Mouse (Mus musculus) WW6 (cell line): ENCODE data around the gene Kbtbd12.

Experiments
- DNase-seq: peaks from one replicate; pipeline ENCODE4 v3.0.0-alpha.2; 2013; ENCODE audit warnings: low read depth, low spot score

Kbtbd12 gene

DNA sequence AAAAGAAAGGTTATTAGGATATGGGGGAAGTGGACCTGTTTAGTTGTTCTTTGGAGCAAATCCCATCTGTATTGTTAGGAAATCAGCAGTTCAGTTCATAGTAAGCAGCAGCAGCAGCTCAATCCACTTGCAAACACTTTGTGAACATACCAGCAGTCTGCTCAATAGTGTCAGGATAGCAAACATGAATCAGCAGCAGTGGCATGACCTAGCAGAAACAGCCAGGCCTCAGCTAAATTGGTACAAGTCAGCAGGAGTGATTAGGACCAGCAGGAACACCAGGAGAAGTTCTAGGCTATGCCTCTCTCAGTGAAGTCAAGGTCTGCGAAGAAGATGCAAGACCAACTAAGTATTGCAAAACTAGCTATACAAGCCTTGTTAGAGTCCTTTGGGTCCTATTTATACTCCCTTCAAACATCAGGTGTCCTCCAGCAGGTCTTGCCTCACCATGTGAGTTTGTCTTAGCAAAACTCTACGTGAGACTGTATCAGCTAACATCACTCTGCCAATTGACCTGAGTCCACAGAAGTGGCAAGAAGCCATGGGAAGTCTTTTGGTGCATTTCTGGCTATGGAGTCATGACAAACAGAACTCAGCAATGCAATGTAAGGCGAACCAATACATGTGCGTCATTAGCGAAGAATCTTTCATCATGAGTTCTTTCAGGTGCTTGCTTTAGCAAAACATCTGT is at the start of gene Kbtbd12:
Kbtbd12 (minus strand) TSS at position 340 of the 691 bp plus-strand sequence.
- no peak for DNase-seq

GRCm38 (mm10) chr6:88683380-88684053 is 45.8 kb upstream of the Kbtbd12 start:
- DNase-seq: no peak

DNA sequence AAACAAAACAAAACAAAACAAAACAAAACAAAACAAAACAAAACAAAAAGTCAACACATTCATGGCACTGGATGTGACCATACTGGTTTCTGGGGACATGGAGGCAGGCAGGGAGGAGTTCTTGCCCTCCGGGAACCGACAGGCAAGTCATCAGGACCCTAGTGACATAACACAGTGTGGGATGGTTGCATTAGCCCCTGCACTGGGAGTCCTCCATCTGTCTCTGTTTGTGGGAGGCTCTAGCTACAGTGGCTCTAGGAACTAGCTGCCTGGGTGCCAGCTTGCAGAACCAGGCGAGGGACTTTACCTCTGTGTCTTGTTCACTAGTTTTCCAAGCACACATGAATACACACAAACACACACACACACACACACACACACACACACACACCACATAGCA is 43.3 kb upstream of the Kbtbd12 start:
- DNase-seq: no peak

GRCm38 (mm10) chr6:88677738-88678137 is 40.0 kb upstream of the Kbtbd12 start:
- DNase-seq: no peak

- DNase-seq: no peak
Measured at GRCm38 (mm10) chr6:88676753-88677736, 39.3 kb upstream of the Kbtbd12 start.

DNA sequence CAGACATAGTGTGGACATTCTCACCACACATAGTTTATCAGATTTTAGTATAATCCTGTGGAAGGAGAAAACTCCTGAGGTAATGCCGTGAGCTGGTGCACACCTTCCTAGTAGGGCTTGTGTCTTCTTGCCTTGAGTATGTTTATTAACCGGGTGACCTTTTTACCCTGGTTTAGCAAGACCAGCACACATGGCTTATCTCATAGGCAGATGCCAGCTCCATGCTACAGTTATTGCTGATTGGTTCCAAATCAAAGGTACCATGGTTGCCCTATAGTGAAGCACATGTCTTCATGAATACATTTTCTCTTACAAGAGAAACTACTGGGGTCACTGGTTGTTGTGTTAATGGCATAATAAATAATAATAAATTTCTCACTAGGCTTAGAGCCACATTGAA is 38.1 kb upstream of the Kbtbd12 start:
- no peak for DNase-seq

DNA sequence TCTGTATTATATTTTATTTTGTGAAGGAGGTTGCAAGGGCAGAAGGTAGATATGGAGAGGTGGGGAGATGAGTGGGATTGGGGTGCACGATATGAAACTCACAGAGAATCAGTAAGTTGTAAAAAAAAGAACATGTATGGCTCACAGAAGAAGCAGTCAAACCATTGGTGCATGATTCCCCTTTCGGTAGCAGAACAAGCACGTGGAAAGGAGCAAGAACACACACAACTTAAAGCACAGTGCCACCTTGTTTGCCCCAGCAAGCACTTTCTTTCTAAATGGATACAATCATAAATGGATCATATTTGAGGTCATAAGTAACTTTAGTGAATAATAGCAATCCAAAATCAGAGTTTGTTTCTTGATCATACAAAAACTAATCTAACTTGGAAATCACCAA is 24.5 kb upstream of the Kbtbd12 start:
- no peak for DNase-seq

GRCm38 (mm10) chr6:88661696-88662095 is 23.9 kb upstream of the Kbtbd12 start:
- DNase-seq: no peak

DNA sequence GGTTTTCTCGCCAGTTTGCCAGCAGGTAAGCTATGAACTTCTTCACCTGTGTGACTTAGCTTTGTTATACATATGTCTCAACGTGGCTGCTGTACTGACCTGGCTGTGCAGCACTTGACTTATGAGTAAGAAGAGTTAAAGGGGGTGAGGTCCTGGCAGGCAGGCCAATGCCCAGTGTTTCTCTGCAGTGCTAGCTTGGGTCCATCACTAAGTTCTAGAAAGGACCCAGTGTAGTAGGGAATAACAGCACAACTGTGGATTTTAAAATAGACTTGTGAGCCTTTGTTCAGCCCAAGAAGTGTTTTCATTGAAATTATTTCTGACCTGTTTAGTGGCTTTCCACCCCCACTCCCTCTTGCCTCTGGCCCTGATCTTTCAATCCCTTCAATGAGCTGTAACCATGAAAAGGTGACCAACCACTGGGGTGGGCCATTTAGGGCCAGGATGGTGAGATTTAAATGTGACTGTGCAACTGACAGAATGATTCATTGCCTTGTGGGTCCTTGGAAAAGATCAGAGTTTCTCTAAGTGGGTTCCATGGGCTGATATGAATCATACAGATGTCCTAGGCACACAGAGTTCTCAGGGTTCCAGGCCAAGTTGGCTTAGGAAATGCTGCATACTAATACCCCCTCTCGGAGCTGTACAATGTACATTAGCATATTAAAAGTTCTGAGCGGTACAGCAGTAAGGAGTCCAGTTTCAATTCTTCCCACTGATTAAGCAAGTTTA is 10.0 kb upstream of the Kbtbd12 start:
- no peak for DNase-seq

- no peak for DNase-seq
Measured at GRCm38 (mm10) chr6:88644786-88645185, 7.0 kb upstream of the Kbtbd12 start.

GRCm38 (mm10) chr6:88641346-88641920 is 3.7 kb upstream of the Kbtbd12 start:
- no peak for DNase-seq

DNA sequence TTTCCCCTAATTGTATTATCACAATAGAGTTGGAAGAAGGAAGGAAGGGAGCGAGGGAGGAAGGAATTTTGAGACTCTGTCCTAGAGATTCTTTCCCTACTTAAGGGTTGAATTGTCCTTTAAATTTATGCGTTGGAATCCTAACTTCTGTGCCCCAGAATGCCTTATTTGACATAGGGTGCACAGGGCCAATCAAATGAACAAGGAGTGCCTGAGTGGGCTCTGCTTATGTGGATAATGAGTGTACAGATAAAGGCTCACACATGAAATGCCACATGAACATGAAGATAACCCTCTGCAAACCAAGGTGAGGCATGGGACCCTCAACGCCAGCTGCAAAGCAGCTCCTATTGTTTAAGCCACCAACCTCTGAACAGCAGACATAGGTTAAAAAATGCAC is 2.6 kb upstream of the Kbtbd12 start:
- no peak for DNase-seq

GRCm38 (mm10) chr6:88639921-88640320 is 2.2 kb upstream of the Kbtbd12 start:
- no peak for DNase-seq

GRCm38 (mm10) chr6:88639372-88639920 is 1.7 kb upstream of the Kbtbd12 start:
- DNase-seq: no peak

DNA sequence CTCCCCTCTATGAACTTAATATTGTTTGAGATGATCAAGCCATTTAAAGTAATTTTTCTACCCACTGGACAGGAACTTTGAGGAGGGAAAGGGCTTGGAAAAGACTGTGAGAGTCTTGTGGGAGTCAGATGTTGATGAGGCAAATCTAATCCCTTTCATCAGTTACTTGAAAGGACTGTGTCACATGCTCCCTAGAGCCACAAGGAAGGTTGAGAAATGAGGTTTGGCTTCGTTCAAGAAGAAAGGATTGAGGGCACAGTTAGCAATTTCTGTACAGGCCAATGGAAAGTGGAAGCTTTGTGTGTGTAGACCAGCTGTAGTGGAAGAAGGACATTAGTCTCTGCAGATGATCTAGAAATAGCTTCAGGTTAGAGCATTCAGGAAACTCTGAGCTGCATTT is 1.2 kb upstream of the Kbtbd12 start:
- DNase-seq: no peak

DNA sequence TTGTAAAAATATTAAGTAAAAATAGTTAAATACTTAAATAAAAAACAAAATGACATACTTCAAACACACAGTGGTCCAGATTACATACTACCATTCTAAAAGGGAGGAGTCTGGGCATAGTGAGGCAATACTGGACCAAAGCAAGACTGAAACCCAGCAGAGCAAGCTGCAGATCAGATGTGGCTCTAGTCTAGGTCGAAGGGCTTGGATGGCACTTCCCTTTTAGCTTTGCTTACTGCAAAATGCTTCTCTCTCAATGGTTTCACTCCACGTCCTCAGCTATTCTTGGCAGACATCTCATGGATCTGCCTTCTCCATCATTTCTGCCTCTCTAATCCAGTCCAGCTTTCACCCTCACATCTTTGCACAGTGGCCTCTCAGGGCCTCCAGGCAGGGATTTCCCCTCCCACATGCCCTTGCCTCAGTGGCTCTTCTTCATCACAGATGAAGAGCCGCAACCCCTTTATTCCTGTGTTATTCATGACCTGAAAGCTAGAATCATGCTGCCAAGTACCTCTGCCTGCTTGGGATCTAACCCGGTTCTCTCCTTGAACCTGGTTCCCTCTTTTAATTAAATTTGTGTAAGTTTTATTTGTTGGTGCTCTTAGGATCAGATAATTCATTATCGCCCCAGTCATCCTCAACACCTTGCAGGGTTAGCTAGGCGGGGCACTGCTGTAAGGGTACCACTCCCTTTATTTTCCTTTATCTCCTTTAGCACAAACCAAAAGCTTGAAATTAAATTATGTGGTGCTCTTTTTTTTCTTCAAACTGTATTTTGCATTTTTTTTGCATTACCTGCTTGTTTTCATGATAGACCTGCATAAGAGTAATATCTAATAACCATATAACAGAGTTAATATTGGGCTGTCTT is 1.6 kb downstream of the Kbtbd12 start:
- no peak for DNase-seq

DNA sequence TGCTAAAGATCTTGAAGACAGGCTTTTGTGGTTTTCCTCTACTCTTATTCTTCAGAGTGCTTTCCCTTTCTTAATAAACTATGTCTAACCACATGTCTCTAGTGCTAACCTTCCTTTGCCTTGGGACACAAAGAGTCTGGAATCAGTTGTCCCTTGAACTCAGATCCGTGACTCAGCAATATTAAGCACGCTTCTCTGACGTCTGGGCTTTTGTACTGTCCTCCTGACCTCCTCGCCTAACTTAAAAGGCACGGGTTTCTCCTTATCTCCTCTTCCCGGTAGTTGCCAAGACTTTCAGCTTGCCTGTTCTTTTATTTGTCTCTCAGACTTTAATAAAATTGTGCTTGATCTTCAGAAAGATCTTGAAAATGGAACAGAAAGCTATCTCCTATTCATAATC is 6.5 kb downstream of the Kbtbd12 start:
- no peak for DNase-seq

GRCm38 (mm10) chr6:88630560-88630959 is 7.2 kb downstream of the Kbtbd12 start:
- DNase-seq: no peak

GRCm38 (mm10) chr6:88629821-88630220 is 7.9 kb downstream of the Kbtbd12 start:
- DNase-seq: no peak

- DNase-seq: peak; percentile 58
Measured at GRCm38 (mm10) chr6:88627317-88627811, 10.4 kb downstream of the Kbtbd12 start.
